Mouse (Mus musculus): ENCODE measurements around the gene Syn1. TPM values are rescaled to one million over a fixed set of nuclear protein-coding genes. Genes with fewer than 3 reads are reported as not detected.
A peak's percentile ranks its signal among the peaks of the same experiment; 100 is the strongest.

Gene Syn1
- polyA plus RNA-seq, 1 experiment from 2014 or later, result 1.1 TPM

DNA sequence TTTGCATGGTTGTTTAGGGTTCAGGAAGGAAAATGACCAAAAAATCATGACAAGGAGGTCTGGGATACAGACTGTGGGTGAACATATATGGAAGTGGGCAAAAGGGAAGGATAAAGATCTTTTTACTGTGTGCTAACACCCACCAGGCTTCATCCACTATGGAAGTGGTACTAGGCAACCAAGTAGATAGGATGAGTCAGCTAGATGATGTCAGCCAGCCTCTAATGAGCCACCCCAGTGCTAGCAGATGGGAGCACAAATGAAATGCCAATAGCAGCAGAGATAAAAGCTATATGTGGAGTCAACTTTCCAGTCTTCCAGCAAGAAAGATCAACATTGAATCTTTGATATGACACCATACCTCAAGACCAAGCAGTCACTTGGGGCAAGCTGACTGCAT lies 5.7 kb downstream of the Syn1 start:
- Histone ChIP-seq H3K4me3 (ENCODE audit: low read depth, low read length) (no peak overlapping the region), H3K36me3 (ENCODE audit: control insufficient read depth, insufficient read depth, low read length) (no peaks in the 10 kb centered on the region), H3K4me2 (replicated peaks; ENCODE audit: low read depth) (no peak overlapping the region), H3K9me3 (ENCODE audit: control insufficient read depth, low read length) (no peaks in the 10 kb centered on the region), H3K9ac (ENCODE audit: low read length) (no peak overlapping the region), H3K27me3 (ENCODE audit: control insufficient read depth, insufficient read depth, low read length) (no peaks in the 10 kb centered on the region), H3K27ac (replicated peaks) (no peak overlapping the region), H3K4me1 (replicated peaks; ENCODE audit: control insufficient read depth, insufficient read depth) (no peaks in the 10 kb centered on the region)
- DNase-seq (ENCODE audit: low spot score) (no peak), ATAC-seq (ENCODE audit: low FRiP score, low TSS enrichment) (no peak)
- TF ChIP-seq CTCF (IDR thresholded peaks at IDR 0.05; ENCODE audit: low read depth) (no peak), EP300 (optimal IDR thresholded peaks at IDR 0.05) (no peak)

GRCm38 (mm10) chrX:20913726-20914125 lies 7.1 kb downstream of the Syn1 start:
- no peak for ATAC-seq (ENCODE audit: low FRiP score, low TSS enrichment)
- no peak overlapping the region for H3K9ac ChIP-seq (ENCODE audit: low read length)
- H3K27ac ChIP-seq (replicated peaks), result no peak overlapping the region
- H3K4me3 ChIP-seq (ENCODE audit: low read depth, low read length), result no peak overlapping the region
- H3K9me3 ChIP-seq (ENCODE audit: control insufficient read depth, low read length), result no peaks in the 10 kb centered on the region
- H3K4me2 ChIP-seq (replicated peaks; ENCODE audit: low read depth), result no peak overlapping the region
- no peaks in the 10 kb centered on the region for H3K27me3 ChIP-seq (ENCODE audit: control insufficient read depth, insufficient read depth, low read length)
- H3K4me1 ChIP-seq (replicated peaks; ENCODE audit: control insufficient read depth, insufficient read depth), result no peaks in the 10 kb centered on the region
- WGBS, result 78% methylated on average over 6 of the region's 6 CpGs
- H3K36me3 ChIP-seq (ENCODE audit: control insufficient read depth, insufficient read depth, low read length), result no peaks in the 10 kb centered on the region
- TF ChIP-seq EP300 (optimal IDR thresholded peaks at IDR 0.05), result no peak
- TF ChIP-seq CTCF (IDR thresholded peaks at IDR 0.05; ENCODE audit: low read depth), result no peak
- DNase-seq (ENCODE audit: low spot score), result no peak

DNA sequence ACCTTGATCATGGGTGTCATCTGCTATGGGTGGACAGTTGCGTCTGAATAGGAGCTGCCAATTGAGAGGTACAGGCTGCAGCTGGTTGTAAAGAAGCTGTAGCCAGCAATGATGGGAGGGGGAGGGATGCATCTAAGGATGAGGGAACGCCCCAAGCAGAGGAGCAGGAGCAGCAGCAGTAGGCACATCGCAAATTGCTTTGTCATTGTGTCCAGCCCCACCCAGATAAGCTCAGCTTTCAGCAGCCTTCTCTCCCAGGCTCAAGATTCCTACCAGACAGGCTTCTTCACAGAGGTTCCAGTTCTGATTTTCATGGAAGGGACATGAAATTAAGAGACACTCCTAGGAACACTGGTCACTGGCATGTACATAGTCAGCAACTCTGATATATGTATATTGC lies 10.7 kb downstream of the Syn1 start:
- H3K4me1 ChIP-seq (replicated peaks; ENCODE audit: control insufficient read depth, insufficient read depth), result no peaks in the 10 kb centered on the region
- H3K4me3 ChIP-seq (ENCODE audit: low read depth, low read length), result no peak overlapping the region
- H3K9me3 ChIP-seq (ENCODE audit: control insufficient read depth, low read length), result no peaks in the 10 kb centered on the region
- no peaks in the 10 kb centered on the region for H3K27me3 ChIP-seq (ENCODE audit: control insufficient read depth, insufficient read depth, low read length)
- no peak for DNase-seq (ENCODE audit: low spot score)
- H3K36me3 ChIP-seq (ENCODE audit: control insufficient read depth, insufficient read depth, low read length), result no peaks in the 10 kb centered on the region
- WGBS, result 30% methylated on average over 3 of the region's 3 CpGs
- TF ChIP-seq CTCF (IDR thresholded peaks at IDR 0.05; ENCODE audit: low read depth) (no peak), EP300 (optimal IDR thresholded peaks at IDR 0.05) (no peak)
- H3K4me2 ChIP-seq (replicated peaks; ENCODE audit: low read depth), result no peak overlapping the region
- no peak overlapping the region for H3K27ac ChIP-seq (replicated peaks)
- H3K9ac ChIP-seq (ENCODE audit: low read length), result no peak overlapping the region
- no peak for ATAC-seq (ENCODE audit: low FRiP score, low TSS enrichment)

GRCm38 (mm10) chrX:20875241-20875640 lies 45.6 kb downstream of the Syn1 start:
- Histone ChIP-seq H3K4me1 (replicated peaks; ENCODE audit: control insufficient read depth, insufficient read depth) (no peaks in the 10 kb centered on the region), H3K36me3 (ENCODE audit: control insufficient read depth, insufficient read depth, low read length) (no peaks in the 10 kb centered on the region), H3K9me3 (ENCODE audit: control insufficient read depth, low read length) (no peaks in the 10 kb centered on the region), H3K27ac (replicated peaks) (no peak overlapping the region), H3K4me2 (replicated peaks; ENCODE audit: low read depth) (no peak overlapping the region), H3K27me3 (ENCODE audit: control insufficient read depth, insufficient read depth, low read length) (no peaks in the 10 kb centered on the region), H3K4me3 (ENCODE audit: low read depth, low read length) (no peak overlapping the region), H3K9ac (ENCODE audit: low read length) (no peak overlapping the region)
- DNase-seq (ENCODE audit: low spot score) (no peak), ATAC-seq (ENCODE audit: low FRiP score, low TSS enrichment) (no peak)
- TF ChIP-seq EP300 (optimal IDR thresholded peaks at IDR 0.05) (no peak), CTCF (IDR thresholded peaks at IDR 0.05; ENCODE audit: low read depth) (no peak)
- WGBS, result 47% methylated on average over 3 of the region's 3 CpGs

GRCm38 (mm10) chrX:20872928-20873500 lies 47.8 kb downstream of the Syn1 start:
- no peak overlapping the region for H3K27ac ChIP-seq (replicated peaks)
- ATAC-seq (ENCODE audit: low FRiP score, low TSS enrichment), result no peak
- H3K4me1 ChIP-seq (replicated peaks; ENCODE audit: control insufficient read depth, insufficient read depth), result no peaks in the 10 kb centered on the region
- no peak overlapping the region for H3K9ac ChIP-seq (ENCODE audit: low read length)
- H3K4me3 ChIP-seq (ENCODE audit: low read depth, low read length), result no peak overlapping the region
- WGBS, result 34% methylated on average over 11 of the region's 11 CpGs
- no peak for DNase-seq (ENCODE audit: low spot score)
- no peaks in the 10 kb centered on the region for H3K36me3 ChIP-seq (ENCODE audit: control insufficient read depth, insufficient read depth, low read length)
- no peak for TF ChIP-seq CTCF (IDR thresholded peaks at IDR 0.05; ENCODE audit: low read depth)
- TF ChIP-seq EP300 (optimal IDR thresholded peaks at IDR 0.05), result no peak
- H3K9me3 ChIP-seq (ENCODE audit: control insufficient read depth, low read length), result no peaks in the 10 kb centered on the region
- no peak overlapping the region for H3K4me2 ChIP-seq (replicated peaks; ENCODE audit: low read depth)
- no peaks in the 10 kb centered on the region for H3K27me3 ChIP-seq (ENCODE audit: control insufficient read depth, insufficient read depth, low read length)

GRCm38 (mm10) chrX:20869962-20870513 lies 50.8 kb downstream of the Syn1 start, which contains the start of gene Timp1:
TSS of gene Timp1 (plus strand) at chrX:20870166.
- Histone ChIP-seq H3K9ac (ENCODE audit: low read length) (no peak within 1 kb of the TSS), H3K4me2 (replicated peaks; ENCODE audit: low read depth) (peak within 1 kb of the TSS; percentile 46), H3K27me3 (ENCODE audit: control insufficient read depth, insufficient read depth, low read length) (no peaks in the 10 kb centered on the region), H3K27ac (replicated peaks) (no peak within 1 kb of the TSS), H3K4me3 (ENCODE audit: low read depth, low read length) (peak within 1 kb of the TSS; percentile 33), H3K4me1 (replicated peaks; ENCODE audit: control insufficient read depth, insufficient read depth) (no peaks in the 10 kb centered on the region), H3K9me3 (ENCODE audit: control insufficient read depth, low read length) (no peaks in the 10 kb centered on the region), H3K36me3 (ENCODE audit: control insufficient read depth, insufficient read depth, low read length) (no peaks in the 10 kb centered on the region)
- ATAC-seq (ENCODE audit: low FRiP score, low TSS enrichment) (peak; percentile 90), DNase-seq (ENCODE audit: low spot score) (peak; percentile 54)
- WGBS, result 16% methylated on average over 17 of the region's 18 CpGs
- no peak for TF ChIP-seq EP300 (optimal IDR thresholded peaks at IDR 0.05)
- peak; percentile 30; the same call in 1 of the 2 replicates for TF ChIP-seq CTCF (IDR thresholded peaks at IDR 0.05; ENCODE audit: low read depth)
